Mouse (Mus musculus): Measurements from ENCODE around the gene Mob4. TPM values are rescaled to one million over a fixed set of nuclear protein-coding genes. Genes with fewer than 3 reads are reported as not detected.

The Mob4 gene
- total RNA-seq, 2 experiments from 2014 or later = 37.8 to 38.0 TPM

DNA sequence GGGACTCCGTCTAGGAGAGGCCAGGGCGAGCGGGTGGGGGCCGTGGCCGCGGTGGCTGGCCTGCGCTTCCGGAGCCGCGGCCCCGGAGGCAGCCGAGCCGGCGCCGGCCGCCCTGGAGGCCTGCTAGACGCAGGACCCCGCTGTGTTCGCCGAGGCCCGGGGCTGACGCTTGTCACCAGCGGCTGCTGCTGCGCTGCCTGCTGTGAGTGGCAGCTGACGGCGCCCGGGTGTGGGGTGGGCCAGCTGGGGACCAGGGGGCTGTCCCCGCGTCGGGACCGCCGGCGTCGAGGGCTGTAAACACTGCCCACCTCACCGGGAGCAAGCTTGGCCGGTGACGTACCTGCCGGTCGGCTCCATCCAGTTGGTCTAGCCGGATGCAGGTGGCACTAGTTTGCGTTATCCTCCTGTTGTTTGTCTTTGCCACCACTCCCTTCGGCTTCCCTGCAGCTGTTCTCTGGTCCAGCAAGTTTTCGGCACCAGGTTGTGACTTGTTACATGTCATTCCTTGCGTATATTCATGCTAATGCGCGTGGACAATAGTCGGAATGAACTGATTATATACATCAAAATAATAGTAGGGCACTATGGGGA is 488 bp downstream of the Mob4 start:
- no peak for DNase-seq (ENCODE audit: low spot score)

DNA sequence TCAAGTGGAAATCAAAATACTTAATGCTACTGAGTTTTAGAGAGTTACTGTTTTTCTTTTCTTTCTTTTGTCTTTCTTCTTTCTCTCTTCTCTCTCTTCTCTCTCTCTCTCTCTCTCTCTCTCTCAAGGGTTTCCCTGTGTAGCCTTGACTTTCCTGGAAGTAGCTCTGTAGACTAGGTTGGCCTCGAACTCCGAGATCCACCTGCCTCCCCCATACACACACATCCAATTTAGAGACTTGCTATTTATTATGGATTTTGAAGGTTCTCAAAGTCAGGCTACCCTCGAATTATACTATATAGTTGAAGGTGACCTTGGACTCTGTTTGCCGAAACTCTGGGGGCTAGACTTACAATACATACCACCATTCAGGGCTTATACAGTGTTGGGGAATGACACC is 1.3 kb downstream of the Mob4 start:
- DNase-seq (ENCODE audit: low spot score) = no peak

DNA sequence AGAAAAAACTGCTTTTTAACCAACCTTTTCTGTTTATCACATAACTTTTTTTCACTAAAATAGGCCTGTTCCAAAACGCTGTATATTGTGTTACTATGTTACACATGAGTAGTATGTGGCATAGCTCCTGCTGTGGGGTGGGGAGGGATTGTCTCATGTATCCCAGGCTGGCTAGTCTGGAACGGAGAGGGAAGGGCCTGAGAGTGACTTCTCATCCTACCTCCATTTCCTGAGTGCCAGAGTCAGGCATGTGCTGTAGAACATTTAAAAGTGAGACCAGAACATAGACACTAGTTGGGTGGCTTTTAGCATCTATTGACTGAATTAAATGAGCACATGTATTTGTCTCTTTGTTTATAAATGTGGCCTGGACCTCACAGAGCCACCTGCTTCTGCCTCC is 2.1 kb downstream of the Mob4 start:
- DNase-seq (ENCODE audit: low spot score) = no peak

DNA sequence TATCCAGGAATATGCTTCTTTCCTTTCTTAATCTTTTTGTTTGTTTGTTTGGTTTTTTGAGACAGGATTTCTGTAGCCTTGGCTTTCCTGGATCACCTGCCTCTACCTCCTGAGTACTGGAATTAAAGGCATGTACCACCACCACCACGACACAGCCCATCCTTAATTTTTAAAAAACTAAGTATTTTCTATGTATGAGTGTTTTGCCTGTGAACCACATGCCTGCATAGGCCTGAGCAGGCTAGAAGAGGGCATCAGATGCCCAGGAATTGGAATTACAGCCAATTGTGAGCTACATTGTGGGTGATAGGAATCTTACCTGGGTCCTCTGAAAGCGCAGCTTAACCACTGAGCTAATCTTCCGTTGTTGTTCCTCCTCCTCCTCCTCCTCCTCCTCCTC is 3.3 kb downstream of the Mob4 start:
- DNase-seq (ENCODE audit: low spot score) = no peak

DNA sequence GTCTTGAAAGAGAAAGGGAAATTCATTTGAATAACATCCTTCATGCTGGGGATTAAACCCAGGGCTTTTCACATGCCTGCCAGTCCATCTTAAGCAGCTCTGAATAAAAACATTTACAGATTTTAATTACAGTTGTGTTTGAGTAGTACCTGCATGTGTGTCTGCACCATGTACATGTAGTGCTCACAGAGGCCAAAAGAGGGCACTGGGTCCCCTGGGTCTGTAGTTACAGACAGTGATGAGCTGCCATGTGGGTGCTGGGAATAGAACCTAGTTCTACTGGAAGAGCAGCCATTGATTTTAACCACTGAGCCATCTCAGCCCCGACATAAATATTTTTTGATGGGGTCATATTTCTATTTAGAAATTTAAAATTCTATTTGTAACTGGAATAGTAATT is 4.8 kb downstream of the Mob4 start:
- no peak for DNase-seq (ENCODE audit: low spot score)

DNA sequence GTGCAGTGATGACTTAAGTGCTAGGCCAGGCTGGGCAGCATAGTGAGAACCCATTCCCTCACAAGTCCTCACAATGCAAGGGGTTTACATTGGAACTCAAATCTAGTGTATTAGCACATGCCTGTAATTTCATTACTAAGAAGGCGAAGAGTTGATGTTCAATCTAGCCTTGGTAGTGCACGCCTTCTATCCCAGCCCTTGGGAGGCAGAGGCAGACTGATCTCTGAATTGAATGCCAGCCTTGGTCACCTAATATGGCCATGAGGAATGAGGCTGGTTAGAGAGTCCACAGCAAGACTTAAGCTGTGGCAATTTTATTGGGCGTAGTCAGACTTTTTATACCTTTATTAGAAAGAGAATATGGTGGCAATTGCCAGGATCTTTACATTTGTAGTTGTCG is 13.3 kb downstream of the Mob4 start:
- no peak for DNase-seq (ENCODE audit: low spot score)

DNA sequence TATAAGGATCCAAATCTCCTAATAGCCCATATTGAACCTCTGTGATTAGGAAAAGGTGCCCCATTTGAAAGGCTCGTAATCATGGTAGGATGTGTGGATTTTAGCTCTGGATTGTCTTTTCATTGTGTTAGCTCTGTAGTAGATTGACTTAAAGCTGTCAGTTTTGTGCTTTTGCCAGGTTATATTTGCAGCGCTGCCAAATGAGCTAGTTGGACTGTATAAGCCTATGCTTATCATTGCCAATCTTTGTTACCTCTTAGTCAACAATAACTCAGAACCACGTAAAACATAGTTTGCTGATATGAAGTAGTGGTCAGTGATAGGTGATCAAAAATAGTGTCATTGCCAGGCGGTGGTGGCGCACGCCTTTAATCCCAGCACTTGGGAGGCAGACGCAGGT is 14.5 kb downstream of the Mob4 start:
- no peak for DNase-seq (ENCODE audit: low spot score)

DNA sequence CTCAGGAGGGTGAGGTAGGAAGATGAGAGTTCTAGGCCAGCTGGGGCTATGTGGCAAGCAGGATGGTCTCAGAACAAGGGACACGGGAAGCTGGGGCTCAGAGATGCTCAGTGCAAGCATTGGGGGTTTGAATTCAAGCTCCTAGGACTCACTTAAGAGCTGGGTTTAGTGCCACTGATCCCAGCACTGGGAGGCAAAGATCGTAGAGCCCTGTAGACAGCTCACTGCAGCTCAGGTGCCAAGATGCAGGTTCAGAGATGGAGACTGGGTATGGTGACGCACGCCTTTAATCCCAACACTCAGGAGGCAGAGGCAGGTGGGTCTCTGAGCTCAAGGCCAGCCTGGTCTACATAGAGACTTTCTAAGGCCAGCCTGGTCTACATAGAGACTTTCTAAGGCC is 26.3 kb downstream of the Mob4 start:
- no peak for DNase-seq (ENCODE audit: low spot score)

DNA sequence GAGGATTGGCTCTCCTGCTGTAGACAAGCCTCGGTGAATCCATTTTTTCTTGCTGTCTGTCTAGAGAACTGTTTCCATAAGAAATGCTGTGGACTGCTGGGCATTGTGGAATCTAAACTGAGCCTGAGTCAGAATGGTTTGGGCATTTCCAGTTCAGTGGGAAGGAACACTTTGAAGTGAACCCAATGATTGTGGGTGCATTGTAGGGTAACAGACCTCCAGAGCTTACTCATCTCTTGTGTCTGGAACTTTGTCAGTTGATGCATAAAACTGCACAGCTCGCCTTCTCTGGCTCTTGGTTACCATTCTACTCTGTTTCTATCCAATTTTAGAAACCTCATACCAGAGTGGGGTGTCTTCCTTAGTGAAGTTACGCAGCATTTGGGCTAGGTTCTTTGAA is 27.2 kb downstream of the Mob4 start:
- DNase-seq (ENCODE audit: low spot score) = no peak

DNA sequence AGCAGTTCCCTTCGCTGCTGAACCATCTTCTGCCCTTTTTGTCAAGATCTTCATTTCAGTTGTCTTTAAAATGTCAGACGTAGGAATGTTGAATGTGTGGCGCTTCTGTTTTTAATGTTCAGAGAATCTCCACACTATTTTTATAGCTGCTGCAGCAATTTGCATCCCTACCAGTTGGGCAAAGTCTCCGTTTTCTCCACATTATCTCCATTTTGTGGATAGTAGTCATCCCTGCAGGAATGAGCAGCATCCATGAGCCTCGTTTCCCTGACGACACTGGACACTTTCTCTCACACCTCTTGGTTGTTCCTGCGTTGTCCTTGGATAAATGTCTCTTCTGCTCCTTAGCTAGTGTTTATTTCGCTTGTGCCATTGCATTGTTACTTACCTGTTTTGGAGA is 27.8 kb downstream of the Mob4 start:
- DNase-seq (ENCODE audit: low spot score) = no peak

DNA sequence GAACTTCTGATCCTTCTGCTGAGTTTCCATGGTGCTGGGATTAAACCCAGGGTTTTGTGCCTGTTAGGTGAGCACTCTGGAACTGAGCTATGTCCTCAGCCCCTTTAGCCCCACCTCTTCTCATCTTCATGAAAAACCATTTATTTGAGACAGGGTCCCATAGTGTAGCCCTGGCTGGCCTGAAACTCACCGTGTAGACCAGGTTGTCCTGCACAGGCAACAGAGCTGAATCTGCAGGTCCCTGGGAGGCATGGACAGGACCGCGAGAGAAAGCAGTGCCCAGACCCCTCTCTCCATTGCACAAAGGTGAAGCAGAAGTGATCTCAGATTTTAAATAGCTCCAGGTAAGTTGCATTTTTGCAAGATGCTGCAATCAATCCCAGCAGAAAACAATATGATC is 29.2 kb downstream of the Mob4 start:
- DNase-seq (ENCODE audit: low spot score) = no peak

DNA sequence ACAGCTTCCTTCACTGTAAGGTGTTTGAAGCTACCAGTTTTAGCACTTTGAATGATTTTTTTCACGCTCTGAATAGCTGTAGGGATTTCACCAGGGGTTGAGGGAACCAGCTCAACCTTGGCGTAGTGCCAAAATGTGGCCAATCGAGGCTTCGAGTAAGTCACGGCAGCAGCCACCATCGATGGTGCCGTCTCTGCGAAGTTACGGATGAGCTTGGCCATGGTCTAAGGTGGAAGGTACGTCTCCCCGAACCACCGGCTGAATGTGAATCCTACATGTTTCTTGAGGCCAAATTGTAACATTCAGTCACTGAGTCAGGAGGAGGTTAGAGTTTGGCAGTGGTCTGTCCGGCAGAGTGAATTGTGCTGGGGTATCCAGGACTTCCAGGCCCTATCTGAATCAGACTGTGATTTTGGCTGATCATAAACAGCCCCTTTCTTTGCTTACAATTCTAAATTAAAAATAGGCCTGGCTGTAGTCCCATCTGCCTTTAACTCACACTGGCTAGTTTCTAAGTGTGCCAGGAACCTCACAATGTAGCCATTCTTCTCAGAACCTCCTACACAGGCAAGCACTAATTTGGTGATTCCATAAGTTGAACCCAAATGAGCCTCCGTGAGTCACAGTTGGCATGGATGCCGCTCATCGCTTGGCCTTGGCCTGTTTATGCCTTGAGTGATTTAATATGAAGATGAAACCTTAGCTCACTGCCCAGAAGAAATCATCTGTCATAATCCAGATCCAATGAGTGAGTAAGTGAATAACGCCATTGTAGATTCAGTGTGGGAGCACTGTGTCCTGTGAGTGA is 30.0 kb downstream of the Mob4 start:
- DNase-seq (ENCODE audit: low spot score) = no peak

DNA sequence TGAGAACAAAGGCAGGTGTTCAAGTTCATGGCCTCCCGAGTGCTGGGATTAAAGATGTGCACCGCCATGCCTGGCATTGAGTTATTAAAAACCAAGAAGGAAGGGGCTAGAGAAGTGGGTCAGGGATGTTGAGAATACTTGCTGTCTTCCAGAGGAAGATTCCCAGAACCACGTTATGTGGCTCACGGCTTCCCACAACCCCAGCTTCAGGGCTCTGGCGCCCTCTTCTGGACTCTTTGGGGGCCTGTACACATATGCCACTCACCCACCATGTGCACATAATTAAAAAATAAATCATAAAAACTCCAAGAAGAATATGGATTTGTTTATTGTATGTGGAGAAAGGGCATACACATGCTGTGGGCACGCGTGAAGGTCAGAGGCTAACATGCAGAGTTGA is 30.9 kb downstream of the Mob4 start:
- no peak for DNase-seq (ENCODE audit: low spot score)

DNA sequence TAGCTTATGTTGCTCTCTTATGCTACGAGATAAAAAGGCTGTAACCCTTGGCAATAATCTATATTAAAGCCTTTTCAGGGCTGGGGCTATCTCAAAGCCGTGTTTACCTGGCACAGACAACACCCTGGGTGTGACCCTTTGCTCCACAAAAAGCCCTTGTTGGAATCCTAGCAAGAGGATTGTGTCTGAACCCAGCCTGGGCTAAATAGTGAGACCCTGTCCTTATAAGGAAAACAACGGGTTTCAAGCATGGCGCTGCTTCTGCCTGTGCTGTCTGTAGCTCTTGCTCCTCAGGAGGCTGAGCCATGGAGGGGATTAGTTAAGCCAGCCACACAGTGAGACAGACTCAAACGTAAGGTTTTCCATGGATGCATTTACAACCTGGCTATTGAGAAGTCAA is 31.8 kb downstream of the Mob4 start:
- DNase-seq (ENCODE audit: low spot score) = no peak

DNA sequence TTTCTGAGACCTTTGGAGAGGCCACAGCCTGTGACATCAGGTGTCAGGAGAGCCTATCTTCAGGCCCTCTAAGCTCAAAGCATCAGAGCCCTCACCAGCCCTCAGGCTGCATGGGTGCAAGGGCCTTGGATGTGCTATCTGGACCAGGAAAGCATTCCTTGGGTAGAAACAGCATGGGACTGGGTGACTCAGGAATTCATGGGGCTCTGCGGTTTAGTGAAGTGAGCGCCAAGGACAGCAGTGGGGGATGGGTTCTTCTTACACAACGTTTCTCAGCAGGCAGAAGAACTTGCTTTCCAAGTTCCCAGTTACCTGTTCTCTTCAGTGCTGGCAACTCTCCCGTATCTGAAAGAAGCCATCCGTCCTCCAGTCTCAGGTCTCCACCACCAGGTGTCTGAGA is 33.0 kb downstream of the Mob4 start:
- DNase-seq (ENCODE audit: low spot score) = no peak

DNA sequence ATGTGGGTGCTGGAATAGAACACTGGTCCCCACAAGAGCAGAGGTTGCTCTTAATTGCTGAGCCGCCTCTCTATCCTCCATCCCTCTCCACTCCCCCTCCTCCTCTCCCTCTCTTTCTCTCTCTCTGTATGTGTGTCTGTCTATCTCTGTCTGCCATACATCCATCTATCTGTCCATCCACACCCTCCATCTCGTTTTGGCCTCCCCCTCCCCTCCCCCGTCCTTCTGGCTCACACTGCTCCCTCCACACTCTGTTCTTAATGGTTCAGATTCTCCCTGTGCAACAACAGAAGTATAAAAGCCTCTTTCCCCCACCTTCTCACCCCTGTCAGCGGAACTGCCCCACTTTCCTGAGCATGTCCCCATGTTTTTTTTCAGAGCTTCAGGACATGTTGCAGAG is 36.5 kb downstream of the Mob4 start:
- DNase-seq (ENCODE audit: low spot score) = no peak

DNA sequence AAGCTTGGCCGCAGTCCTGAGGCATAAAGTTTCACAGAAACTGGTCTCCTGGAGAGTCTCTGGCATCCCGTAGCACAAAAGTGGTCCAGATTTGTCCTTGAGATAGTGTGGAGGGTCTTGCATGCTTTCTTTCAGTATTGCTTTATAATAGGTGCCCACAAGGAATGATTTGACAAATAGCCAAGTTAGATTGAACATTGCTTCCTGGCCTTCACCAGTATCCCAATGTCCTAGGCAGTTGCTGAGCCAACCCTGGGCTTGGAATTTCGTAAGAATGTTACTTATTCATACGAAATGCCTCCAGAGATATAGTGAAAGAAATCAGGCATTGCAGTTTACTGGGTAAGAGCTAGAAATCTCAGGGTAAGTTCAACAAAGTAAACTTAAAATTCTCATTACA is 37.6 kb downstream of the Mob4 start:
- DNase-seq (ENCODE audit: low spot score) = no peak

DNA sequence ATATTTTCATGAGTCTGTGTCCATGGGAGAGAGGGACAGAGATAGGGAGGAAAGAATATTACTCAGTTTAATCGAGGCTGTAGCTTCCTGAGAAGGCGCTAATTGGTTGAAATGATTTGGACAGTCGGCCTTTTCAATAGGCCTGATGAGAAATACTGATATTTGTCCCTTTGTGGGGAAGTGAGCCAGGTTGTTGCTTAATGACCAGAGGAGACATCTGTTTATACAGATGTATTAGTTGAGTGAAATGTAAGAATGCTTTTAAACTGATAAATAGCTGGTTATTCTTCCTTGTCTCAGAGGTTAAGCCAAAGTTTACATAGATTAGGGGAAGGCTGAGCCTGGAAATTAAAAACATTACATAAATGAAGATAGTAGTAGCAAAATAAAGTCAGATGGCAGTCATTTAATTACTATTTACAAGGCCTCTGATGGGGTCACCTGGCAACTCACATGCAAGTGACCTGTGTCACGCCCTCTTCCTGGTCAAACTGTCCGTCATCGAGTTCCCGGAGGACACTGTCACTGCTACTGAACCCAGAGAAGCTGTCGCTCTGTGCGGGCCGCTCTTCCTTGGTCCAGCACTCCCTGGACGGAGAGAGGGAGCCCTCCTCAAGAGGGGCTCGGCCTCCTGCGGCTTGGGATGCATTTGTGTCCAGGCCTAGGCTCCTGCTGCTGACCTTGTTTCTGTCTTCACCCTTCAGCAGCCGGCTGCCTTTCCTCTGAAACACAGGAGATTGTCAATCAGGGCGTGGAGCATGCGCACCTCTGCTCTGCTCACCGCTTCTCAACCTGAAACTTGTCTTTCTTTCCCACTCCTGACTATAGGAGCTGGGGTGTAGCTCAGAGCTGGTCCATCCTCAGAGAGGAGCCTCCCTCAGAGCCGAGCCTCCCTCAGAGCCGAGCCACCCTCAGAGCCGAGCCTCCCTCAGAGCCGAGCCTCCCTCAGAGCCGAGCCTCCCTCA is 40.6 kb downstream of the Mob4 start:
- DNase-seq (ENCODE audit: low spot score) = no peak

DNA sequence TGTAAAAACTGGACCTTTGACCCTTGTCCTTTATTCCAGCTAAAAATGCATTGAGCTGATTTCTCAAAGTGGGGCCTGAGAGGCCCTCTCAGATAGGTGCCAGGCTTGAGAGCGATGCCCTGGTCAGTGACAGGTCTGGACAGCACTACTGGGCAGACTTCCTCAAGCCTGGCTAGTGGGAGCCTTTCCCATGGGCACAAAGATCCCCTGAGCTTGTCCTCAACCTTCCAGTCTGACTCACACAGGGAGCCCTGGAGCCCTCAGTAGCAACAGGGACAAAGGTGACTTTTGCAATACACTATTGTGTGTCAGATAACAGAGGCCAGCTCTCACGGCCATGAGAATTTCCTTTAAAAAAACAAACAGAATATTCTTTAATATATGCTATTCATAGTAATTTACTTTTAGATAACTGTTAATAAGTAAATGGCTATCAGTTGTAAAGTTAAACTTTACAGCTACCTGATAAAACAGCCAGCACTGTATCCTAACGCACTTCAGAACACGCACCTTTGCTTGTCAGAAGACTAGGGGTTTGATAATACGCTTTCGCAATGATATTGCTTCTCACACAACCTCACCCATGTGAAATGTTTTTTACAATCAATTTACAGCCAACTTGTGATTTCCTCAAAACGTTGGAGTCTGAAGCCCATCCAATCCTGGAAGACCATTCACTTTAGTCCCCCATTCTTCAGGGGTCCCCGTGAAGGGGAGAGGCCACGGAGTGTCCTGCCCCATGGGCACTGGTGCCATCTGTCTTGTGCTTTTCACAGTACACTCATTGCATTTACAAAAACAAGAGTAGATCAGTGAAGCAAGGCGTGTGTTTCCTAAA is 42.9 kb downstream of the Mob4 start:
- DNase-seq (ENCODE audit: low spot score) = no peak

DNA sequence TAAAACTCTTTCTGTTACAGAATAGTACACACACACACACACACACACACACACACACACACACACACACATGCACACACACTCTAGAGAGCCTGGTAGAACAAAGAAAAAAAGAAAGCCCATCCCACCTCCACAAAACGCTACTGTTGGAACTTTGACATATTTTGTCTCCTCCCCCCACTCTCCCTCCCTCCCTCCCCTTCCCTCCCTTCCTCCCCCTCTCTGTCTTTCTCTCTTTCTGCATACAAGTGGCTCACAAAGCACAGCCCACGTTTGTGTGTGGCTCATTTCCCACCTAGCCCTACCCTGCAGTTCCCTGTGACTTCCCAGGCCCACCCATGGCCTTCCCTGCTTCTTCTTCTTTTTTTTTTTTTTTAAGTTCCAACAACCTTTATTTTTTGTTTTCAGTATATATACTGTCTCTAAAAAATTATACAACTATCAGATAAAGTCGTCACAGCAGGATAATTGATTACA is 43.6 kb downstream of the Mob4 start:
- no peak for DNase-seq (ENCODE audit: low spot score)

DNA sequence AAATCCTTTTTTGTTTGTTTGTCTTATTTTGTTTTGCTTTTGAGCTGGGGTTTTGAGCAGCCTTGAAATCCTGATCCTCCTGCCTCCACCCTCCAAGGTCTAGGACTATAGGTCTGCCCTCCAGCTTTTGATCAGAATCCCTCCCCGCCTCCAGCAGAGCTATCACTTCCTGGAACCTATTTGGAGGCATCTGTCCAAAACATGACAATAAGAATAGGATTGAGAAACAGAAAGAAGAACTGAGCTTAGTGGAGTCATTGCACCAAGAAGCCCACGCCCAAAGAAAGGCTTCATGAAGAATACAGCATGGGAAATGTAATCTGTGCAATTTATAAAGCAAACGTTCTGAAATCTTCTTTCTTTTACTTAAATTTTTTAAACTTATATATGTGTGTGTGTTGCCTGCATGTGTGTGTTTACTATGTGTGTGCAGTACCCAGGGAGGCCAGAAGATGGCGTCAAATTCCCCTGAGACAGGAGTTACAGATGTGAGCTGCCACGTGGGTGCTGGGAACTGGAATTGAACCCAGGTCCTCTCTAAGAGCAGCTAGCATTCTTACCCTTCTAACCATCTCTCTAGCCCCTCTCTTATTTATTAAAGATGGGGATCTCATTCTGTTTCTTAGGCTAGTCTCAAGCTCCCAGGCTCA is 49.0 kb downstream of the Mob4 start:
- DNase-seq (ENCODE audit: low spot score) = no peak
